Mouse (Mus musculus) spleen, adult 18-20 months (tissue): ENCODE results near the gene Inpp5b.

Source experiments
- DNase-seq, 2 experiments: peaks; one replicate each; pipeline ENCODE4 v3.0.0; 2022; ENCODE audit warnings: mixed read lengths in 2 of 2

Gene Inpp5b

DNA sequence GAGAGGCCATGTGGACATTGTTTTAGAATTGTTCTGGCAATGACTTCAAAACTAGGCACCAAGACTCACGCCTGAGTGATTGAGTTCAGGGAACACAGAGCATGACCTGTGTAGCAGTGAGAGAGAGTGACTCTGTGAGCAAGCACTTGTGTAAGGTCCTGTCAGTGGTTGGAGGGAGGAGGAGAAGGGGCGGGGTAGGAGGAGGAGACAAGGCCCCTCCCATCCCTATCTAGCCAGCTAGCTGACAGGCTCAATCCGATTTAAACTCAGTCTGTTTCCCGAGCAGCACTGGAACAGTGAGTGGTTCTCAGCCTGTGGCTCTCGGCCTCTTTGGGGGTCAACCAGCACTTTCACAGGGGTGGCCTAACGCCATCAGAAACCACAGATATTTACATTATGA is 76.2 kb downstream of the Inpp5b start:
- no peak for DNase-seq

DNA sequence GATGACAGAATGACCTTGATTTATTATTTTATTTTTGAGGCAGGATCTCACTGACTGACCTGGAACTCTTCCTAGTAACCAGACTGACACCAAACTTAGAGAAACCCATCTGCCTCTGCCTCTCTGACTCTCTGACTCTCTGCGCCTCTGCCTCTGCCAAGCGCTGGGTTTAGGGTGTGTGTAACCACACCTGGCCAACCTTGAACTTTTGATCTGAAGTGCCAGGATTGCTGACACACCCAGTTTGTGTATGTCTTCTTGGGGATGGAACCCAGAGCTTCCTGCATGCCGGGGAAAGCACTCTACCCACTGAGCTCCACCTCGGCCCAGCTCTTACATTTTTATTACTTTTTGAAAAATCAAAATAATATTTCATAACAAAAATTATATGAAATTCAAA is 77.2 kb downstream of the Inpp5b start:
- DNase-seq: no peak

DNA sequence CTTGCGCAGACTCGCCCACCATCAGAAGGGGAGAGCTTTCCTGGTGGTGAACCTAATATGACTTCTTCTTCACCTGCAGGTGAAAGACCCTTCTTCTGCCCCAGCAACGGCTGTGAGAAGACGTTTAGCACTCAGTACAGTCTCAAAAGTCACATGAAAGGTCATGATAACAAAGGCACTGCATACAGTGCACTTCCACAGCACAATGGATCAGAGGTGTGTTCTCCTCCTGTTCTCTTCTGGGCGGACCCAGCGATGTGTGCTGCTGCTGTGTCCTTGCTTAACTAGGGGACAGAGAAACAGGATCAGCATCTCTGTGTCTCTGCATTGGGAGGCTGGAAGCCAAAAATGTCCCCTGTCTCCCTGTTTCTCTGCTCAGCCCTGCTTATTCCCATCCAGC is 83.3 kb downstream of the Inpp5b start:
- no peak for DNase-seq

DNA sequence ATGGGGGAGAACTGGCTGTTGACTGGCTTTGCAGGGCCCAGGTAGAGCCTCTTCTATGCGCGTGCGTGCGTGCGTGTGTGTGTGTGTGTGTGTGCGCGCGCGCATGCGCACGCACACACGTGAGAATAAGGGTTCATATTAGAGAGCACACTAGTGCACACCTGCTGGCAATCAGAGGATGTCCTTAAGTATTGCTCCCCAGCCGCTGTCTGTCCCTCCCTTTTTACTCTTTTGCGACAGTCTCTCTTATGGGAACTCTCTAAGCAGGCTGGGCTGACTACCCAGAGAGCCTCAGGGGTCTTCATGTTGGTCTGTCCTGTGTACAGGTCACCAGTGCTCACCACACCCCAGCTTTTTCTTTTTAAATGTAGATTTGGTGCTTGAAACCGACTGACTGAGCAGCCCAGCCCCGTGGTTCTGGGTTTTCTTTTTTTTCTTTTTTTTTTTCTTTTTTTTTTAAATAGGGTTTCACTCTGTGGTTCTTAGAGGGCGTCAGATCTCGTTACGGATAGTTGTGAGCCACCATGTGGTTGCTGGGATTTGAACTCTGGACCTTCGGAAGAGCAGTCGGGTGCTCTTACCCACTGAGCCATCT is 83.8 kb downstream of the Inpp5b start:
- DNase-seq: no peak

DNA sequence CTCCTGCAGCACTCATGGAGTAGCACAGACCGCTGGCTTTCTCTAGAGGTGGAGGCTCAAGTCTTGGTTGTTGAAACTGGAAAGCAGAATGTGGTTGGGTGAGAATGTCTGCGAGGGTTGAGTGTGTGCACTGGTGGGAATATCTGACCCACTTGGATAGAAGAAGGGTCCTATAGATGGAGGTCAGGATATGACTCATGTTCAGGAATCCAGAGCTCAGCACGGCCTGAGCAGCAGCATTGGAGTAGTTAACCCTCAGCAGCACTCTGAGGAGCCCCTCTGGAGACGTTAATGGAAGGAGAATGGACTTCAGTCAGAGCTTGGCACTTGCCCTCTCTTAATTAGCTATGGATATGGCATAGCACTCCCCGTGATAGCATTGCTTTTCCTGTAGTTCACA is 88.0 kb downstream of the Inpp5b start:
- no peak for DNase-seq

DNA sequence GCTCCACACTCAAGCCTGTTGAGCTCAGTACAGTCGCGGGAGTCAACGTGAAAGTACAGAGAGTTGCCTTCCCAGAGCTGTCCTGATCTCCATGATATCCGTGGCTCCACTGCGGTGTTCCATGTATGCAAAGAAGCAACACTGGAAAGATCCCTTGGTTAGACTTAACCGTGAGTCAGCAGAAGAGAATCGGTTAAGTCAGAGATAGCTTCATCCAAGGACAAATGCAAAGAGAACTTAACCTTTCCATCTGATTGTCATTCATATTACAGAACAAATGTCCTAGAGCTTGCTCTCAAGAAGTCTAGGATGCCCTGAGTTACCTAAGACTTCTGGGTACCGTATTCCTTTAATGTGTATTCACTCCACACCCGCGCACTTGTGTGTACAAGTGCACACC is 91.1 kb downstream of the Inpp5b start:
- DNase-seq: no peak

DNA sequence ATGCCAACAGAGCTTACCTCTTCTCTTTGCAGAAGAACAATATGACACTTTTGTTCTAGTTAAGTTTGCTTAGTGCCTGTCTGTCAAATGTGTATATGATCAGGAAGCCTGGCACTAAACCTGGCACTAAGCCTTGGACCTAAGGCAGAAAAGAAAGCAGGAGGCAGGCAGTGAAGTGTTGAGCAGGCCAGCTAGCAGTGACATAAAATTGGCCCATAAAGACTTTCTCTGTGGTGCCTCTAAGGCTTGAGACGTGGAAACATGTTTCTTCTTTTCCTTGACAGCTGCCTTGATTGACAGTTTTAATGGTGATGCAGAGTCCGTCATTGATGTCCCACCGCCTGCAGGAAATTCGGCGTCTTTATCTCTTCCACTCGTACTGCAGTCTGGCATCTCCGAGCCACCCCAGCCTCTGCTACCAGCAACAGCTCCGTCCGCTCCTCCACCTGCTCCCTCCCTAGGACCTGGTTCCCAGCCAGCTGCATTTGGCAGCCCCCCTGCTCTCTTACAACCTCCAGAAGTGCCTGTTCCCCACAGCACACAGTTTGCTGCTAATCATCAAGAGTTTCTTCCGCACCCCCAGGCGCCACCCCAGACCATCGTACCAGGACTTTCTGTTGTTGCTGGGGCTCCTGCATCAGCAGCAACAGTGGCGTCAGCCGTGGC is 96.5 kb downstream of the Inpp5b start:
- no peak for DNase-seq

DNA sequence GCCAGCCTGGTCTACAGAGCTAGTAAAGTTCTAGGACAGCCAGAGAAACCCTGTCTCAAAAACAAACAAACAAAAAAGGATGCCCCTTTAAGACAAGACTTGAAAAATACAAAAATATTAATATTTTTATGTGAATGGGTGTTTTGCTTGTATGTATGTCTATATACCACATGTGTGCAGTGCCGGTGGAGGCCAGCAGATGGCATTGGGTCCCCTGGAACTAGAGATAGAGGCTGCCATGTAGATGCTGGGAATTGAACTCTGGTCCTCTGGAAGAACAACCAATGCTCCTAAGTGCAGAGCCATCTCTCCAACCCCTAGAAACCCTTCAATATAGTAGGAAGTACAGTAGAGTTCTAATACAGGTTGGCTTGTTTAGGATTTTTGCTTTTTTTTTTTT is 99.3 kb downstream of the Inpp5b start:
- no peak for DNase-seq

DNA sequence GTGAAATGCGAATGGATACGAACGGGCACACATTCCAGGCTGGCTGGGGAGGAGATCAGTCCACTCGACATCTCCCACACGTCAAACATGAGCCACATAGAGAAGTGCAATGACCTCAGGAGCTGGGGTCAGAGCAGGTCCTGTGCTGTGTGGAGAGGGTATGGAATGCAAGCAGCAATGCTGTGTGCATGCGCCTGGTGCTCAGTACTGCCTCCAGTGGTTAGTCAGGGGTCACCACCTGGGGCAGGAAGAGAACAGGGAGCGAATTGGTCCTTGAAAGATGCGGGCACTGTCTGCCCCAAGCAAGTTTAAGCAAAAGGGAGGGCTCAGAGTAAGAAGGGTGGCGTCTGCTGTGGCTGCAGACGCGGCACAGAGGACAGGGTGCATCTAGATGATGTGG is 101.8 kb downstream of the Inpp5b start:
- DNase-seq: peak in 1 of 2 experiments; percentile 30

DNA sequence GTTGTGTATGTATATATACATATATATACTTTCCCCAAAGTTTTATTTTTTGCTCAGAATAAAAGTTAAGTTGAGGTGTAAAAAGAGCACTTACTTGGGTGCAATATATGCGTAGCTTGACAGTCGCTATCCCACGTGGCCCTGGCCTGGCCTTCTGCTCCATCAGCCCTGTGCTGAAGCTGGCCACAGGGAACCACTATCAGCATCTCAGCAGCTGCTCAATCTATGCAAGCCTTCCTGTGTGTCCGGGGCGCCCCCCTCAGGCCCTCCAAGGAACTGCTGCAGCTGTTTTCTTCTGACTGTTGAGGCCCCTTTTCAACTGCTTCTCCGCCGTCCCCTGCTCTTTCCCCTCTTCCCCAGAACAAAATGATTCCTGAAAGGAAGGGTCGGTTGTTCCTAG is 105.9 kb downstream of the Inpp5b start:
- peak; percentile 56 to 81 for DNase-seq

DNA sequence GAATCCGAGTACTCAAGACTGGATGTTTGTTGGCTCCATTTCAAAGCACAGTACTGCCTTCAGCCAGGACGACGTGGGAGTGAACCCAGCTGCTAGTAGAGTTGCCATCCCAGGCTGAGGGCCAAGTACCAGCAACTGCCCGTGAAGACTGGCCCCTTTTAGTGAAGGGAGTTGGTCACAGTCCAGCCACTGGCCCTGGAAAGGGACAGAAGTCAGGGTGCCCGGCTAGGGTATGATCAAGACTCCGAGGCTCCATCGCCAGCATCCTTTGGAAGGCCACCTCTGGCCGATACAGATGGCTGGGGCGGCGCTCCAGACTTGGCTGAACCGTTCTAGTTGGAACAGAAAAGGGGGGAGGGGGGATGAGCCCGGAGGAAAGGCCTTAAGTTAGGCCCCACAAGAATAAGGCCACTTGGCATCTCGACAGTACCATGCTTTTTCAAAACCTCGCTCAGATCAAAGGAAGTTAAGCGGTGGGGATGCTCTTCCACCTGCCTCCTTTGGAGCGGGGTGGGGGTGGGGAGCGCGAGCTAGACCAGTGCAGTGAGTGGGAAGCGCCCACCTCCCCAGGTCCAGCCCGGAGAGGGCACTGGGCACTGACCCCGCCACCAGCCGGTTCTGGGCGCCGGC is 108.1 kb downstream of the Inpp5b start:
- DNase-seq: peak; percentile 10 to 14

DNA sequence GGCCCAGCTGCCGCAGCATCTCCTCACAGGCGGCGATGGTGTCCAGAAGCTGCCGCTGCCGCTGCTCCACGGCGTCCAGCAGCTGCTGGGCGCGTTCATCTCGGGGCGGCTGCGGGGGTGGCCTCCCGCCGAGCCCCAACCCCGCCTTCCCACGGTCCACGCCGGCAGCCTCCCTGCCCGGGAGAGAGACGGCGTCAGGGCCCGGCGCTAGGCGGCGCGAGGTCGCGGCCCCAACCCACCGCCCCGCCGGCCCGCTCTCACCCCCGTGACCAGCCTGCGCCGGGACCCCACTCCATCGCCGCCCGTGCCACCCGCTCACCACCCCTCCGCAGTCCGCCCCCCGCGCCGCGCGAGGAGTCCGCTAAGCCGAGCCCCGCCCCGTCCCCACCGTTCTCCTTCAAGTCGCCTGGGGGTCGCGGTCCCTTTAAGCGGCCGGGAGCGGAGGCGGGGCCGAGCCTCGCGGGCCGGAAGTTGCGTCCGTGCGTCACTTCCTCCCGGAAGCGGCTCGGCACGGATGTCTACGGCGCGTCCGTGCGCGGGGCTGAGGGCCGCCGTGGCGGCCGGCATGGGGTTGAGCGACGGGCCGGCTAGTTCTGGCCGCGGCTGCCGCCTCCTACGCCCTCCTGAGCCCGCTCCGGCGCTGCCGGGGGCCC is 108.7 kb downstream of the Inpp5b start, which contains the start of gene Yrdc:
Gene Yrdc (plus strand): TSS at position 419 of the 653 bp plus-strand sequence.
- DNase-seq: peak; percentile 86 to 93
